ENCODE assay signal across 8 mouse cellular contexts in the genomic region with DNA sequence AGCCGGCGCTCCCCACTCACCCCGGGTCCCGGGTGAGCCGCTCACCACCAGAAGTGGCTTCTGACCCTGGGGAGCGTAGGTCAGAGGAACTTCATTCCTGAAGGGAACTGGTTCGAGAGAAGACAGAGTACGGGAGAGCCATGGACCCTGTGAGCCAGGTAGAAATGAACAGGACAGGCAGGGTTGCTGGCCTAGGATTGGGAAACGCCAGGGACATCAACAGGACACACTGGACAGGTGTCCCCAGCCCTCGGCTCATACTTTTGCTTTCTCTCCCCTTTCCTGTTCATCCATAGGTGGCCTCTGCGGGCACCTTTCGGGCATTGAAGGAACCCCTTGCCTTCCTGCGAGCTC. TPM values are rescaled to one million over a fixed set of nuclear protein-coding genes. Genes with fewer than 3 reads are reported as not detected.
DNase-seq lines count a peak whose midpoint lies in the region; ATAC-seq and TF ChIP-seq lines count a peak whose summit lies in the region.
"Had no signal": no experiment of that assay in that cellular context is flagged by ENCODE, and none has a peak within 500 bp of the region (broad histone marks: within the 10 kb centered on the region; RNA-seq: fewer than 3 reads in every experiment).

No protein-coding gene starts in this region.

- H3K27me3 ChIP-seq in lung, embryonic 14.5 days (ENCODE audit: insufficient read depth, low read length), result no peaks in the 10 kb centered on the region
- H3K27me3 ChIP-seq in forebrain, embryonic 15.5 days, result peaks cover 3% of the 10 kb centered on the region; the same call in 1 of the 2 replicates
- H3K27me3 ChIP-seq in limb, embryonic 11.5 days (ENCODE audit: control insufficient read depth, insufficient read depth, low read length), result no peaks in the 10 kb centered on the region
- no peaks in the 10 kb centered on the region for H3K27me3 ChIP-seq in stomach, embryonic 15.5 days (replicated peaks)

- H3K9me3 ChIP-seq in lung, embryonic 14.5 days (ENCODE audit: low read depth, low read length), result no peaks in the 10 kb centered on the region
- H3K9me3 ChIP-seq in forebrain, embryonic 15.5 days, result no peaks in the 10 kb centered on the region
- H3K9me3 ChIP-seq in limb, embryonic 11.5 days (ENCODE audit: control insufficient read depth, low read length), result no peaks in the 10 kb centered on the region
- no peaks in the 10 kb centered on the region for H3K9me3 ChIP-seq in stomach, embryonic 15.5 days

- ATAC-seq in lung, embryonic 14.5 days (ENCODE audit: insufficient read depth), result no peak
- no peak for ATAC-seq in forebrain, embryonic 15.5 days (replicated peaks)
- peak; percentile 60 for ATAC-seq in limb, embryonic 11.5 days (ENCODE audit: insufficient number of reproducible peaks, low FRiP score, low TSS enrichment, low read depth)
- ATAC-seq in stomach, embryonic 15.5 days (ENCODE audit: insufficient read depth, low FRiP score, low read depth), result no peak

- no peak for TF ChIP-seq CTCF in lung, embryonic 14.5 days (IDR thresholded peaks at IDR 0.05; ENCODE audit: low read depth)

- 13% methylated on average over 13 of the region's 13 CpGs for WGBS in lung, embryonic 14.5 days
- WGBS in forebrain, embryonic 15.5 days, result 17% methylated on average over 13 of the region's 13 CpGs
- 15% methylated on average over 13 of the region's 13 CpGs for WGBS in limb, embryonic 11.5 days
- 16% methylated on average over 13 of the region's 13 CpGs for WGBS in stomach, embryonic 15.5 days

- H3K36me3 ChIP-seq in lung, embryonic 14.5 days (ENCODE audit: insufficient read depth), result no peaks in the 10 kb centered on the region
- H3K36me3 ChIP-seq in forebrain, embryonic 15.5 days, result no peaks in the 10 kb centered on the region
- H3K36me3 ChIP-seq in limb, embryonic 11.5 days (ENCODE audit: control insufficient read depth, insufficient read depth, low read length), result no peaks in the 10 kb centered on the region
- H3K36me3 ChIP-seq in stomach, embryonic 15.5 days, result no peaks in the 10 kb centered on the region

- H3K27ac ChIP-seq in lung, embryonic 14.5 days (ENCODE audit: low read depth), result no peak overlapping the region
- H3K27ac ChIP-seq in forebrain, embryonic 15.5 days (replicated peaks), result no peak overlapping the region
- no peak overlapping the region for H3K27ac ChIP-seq in limb, embryonic 11.5 days (replicated peaks; ENCODE audit: low read depth, low read length)
- no peak overlapping the region for H3K27ac ChIP-seq in stomach, embryonic 15.5 days

- no peak for DNase-seq in lung, embryonic 14.5 days
- DNase-seq in lung, postnatal 10 days, result no peak
- DNase-seq in limb, embryonic 11.5 days (ENCODE audit: low spot score), result no peak
- no peak for DNase-seq in right cerebral cortex, postnatal 36 days (ENCODE audit: low spot score in 2 of 2)
- no peak for DNase-seq in adrenal gland, postnatal 14 days

- H3K4me1 ChIP-seq in lung, embryonic 14.5 days (ENCODE audit: insufficient read depth), result no peaks in the 10 kb centered on the region
- H3K4me1 ChIP-seq in forebrain, embryonic 15.5 days, result peaks cover 15% of the 10 kb centered on the region
- H3K4me1 ChIP-seq in limb, embryonic 11.5 days (ENCODE audit: control insufficient read depth, insufficient read depth, low read length), result no peaks in the 10 kb centered on the region
- no peaks in the 10 kb centered on the region for H3K4me1 ChIP-seq in stomach, embryonic 15.5 days

- H3K4me3 ChIP-seq in lung, embryonic 14.5 days (ENCODE audit: low read depth, low read length), result peak overlapping the region; percentile 33
- peak overlapping the region; percentile 43 for H3K4me3 ChIP-seq in forebrain, embryonic 15.5 days
- H3K4me3 ChIP-seq in limb, embryonic 11.5 days (ENCODE audit: low read depth, low read length), result peak overlapping the region; percentile 30
- peak overlapping the region; percentile 37 for H3K4me3 ChIP-seq in stomach, embryonic 15.5 days (replicated peaks)

- 0 out of 2 replicates have a peak overlapping the region, but pooled peaks have one; percentile 23 for H3K9ac ChIP-seq in lung, embryonic 14.5 days
- peak overlapping the region; percentile 54 for H3K9ac ChIP-seq in forebrain, embryonic 15.5 days (replicated peaks)
- H3K9ac ChIP-seq in limb, embryonic 11.5 days (ENCODE audit: low read length), result 0 out of 2 replicates have a peak overlapping the region, but pooled peaks have one; percentile 43
- H3K9ac ChIP-seq in stomach, embryonic 15.5 days, result no peak overlapping the region

- peak overlapping the region; percentile 71 for H3K4me2 ChIP-seq in lung, embryonic 14.5 days
- H3K4me2 ChIP-seq in forebrain, embryonic 15.5 days (replicated peaks), result peak overlapping the region; percentile 74
- H3K4me2 ChIP-seq in limb, embryonic 11.5 days (ENCODE audit: low read depth, severe bottlenecking), result peak overlapping the region; percentile 60
- H3K4me2 ChIP-seq in stomach, embryonic 15.5 days, result peak overlapping the region; percentile 64

RNA-seq across cellular contexts. Expression of a gene that starts 0.2 kb away (rescaled TPM):
- 1.5 and 2.8 TPM in 2 replicates for polyA plus RNA-seq in lung, embryonic 14.5 days (2014; fragmentation: Nextera tagmentation; extraction: Ambion mirVana)
- 25.3 and 25.8 TPM in 2 replicates for polyA plus RNA-seq in forebrain, embryonic 15.5 days (2015; fragmentation: Nextera tagmentation; extraction: Ambion mirVana)
- polyA plus RNA-seq in limb, embryonic 11.5 days (2014; fragmentation: Nextera tagmentation; extraction: Ambion mirVana), result 3.3 and 3.5 TPM in 2 replicates
- polyA plus RNA-seq in stomach, embryonic 15.5 days (2015; fragmentation: Nextera tagmentation; extraction: Ambion mirVana), result 4.1 and 4.8 TPM in 2 replicates
- 7.6 and 8.9 TPM in 2 replicates for total RNA-seq in adrenal gland, postnatal 14 days (2021)
- total RNA-seq: hematopoietic stem cell, adult 5-6 weeks had no signal
